Mouse (Mus musculus): ENCODE data around the gene Gm10100. TPM values are rescaled to one million over a fixed set of nuclear protein-coding genes. Genes with fewer than 3 reads are reported as not detected.

The Gm10100 gene
- not detected in 2 replicates for polyA plus RNA-seq (2021; fragmentation: Nextera tagmentation)
- long read RNA-seq, experiment 1 = 0 reads
- long read RNA-seq, experiment 2 = 0 reads

DNA sequence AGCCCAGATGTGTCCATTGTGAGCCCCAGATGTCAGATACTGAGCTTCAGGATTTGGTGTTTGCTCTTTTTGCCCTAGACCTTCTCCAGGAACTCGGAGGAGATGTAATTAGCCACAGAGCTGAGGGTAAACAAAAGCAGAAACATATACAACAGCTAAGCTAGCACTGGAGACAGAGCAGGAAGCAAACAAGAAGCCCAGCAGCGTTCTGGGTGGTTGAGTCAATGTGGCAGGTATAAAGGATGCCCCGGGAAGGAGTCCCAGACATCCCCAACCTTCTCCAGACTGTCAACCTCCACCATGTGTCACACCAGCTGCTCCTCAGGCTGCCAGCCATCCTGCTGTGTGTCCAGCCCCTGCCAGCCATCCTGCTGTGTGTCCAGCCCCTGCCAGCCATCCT lies at the start of gene Gm10100:
Gene Gm10100, plus strand, starts transcription at position 301 of the 400 bp plus-strand sequence.

GRCm38 (mm10) chr10:77685895-77686664 lies 40.2 kb upstream of the Gm10100 start, which contains the start of gene Tspear:
Tspear (plus strand) TSS chr10:77686569.

GRCm38 (mm10) chr10:77690356-77690807 lies 35.9 kb upstream of the Gm10100 start, which contains the start of gene Gm19402:
Gm19402 (minus strand) TSS chr10:77690757.

GRCm38 (mm10) chr10:77697133-77697532 lies 29.2 kb upstream of the Gm10100 start, which contains the start of gene Gm9508:
Gm9508 (minus strand) TSS chr10:77697233.

DNA sequence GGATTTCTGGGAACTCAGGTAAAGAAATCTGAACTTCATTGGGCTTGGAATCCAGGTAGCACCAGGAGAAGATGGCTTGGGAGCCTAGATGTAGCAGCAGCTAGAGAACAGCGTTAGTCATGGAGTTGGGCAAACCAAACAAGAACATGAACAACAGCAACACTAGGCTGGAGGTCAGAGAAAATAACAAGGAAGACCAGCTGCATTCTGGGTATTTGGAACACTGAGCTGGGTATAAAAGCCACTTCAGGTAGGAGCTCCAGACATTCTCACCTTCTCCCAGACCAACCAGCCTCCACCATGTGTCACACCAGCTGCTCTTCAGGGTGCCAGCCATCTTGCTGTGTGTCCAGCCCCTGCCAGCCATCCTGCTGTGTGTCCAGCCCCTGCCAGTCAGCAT lies 20.0 kb upstream of the Gm10100 start, which contains the start of gene Gm10272:
Gene Gm10272, plus strand, starts transcription at position 301 of the 400 bp plus-strand sequence.

GRCm38 (mm10) chr10:77711157-77711556 lies 15.1 kb upstream of the Gm10100 start, which contains the start of gene Gm10024:
Gm10024 (plus strand) TSS chr10:77711457.

DNA sequence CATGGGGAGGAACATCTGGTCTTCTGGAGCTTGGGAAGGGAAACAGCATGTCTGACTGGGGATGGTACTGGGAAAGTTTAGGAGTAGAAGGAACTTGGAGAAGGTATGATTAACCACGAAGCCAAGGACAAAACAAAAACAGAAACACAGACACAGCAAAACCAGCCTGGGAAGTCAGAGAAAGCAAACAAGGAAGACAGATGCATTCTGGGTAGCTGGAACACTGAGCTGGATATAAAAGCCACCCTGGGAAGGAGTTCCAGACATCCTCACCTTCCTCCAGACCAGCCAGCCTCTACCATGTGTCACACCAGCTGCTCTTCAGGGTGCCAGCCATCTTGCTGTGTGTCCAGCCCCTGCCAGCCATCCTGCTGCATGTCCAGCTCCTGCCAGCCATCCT lies 10.8 kb upstream of the Gm10100 start, which contains the start of gene Gm10142:
Gene Gm10142, plus strand, starts transcription at position 301 of the 400 bp plus-strand sequence.

GRCm38 (mm10) chr10:77720299-77720698 lies 6.0 kb upstream of the Gm10100 start, which contains the start of gene Krtap12-1:
Krtap12-1 (plus strand) TSS chr10:77720599.

GRCm38 (mm10) chr10:77741924-77742688 lies 15.8 kb downstream of the Gm10100 start, which contains the start of gene Gm18596:
Gm18596 (minus strand) TSS chr10:77742638.

DNA sequence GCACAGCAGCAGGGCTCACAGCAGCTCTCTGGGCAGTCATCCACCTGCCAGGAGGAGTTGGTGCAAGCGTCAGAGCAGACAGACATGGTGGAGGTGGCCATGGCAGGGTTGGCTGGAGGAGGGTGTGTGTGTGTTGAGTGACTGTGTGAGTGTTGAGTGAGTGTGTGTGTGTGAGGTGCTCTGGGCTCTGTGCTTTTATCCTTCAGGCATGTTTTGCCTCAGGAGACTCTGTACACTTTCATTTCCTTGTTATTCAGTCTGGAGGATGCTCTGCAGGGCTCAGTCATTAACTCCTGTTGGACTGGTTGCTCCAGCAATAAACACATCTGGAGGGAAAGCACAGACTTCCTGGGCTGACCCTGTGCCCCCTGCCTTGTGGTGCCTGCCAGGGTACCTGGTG lies 25.0 kb downstream of the Gm10100 start, which contains the start of gene Gm9736:
Gene Gm9736, minus strand, starts transcription at position 101 of the 400 bp plus-strand sequence.

DNA sequence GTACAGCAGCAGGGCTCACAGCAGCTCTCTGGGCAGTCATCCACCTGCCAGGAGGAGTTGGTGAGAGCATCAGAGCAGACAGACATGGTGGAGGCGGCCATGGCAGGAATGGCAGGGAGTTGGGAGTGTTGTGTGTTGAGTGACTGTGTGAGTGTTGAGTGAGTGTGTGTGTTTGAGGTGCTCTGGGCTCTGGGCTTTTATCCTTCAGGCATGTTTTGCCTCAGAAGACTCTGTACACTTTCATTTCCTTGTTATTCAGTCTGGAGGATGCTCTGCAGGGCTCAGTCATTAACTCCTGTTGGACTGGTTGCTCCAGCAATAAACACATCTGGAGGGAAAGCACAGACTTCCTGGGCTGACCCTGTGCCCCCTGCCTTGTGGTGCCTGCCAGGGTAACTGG lies 33.3 kb downstream of the Gm10100 start, which contains the start of gene Gm3233:
Gene Gm3233, minus strand, starts transcription at position 101 of the 400 bp plus-strand sequence.

GRCm38 (mm10) chr10:77771225-77771624 lies 44.9 kb downstream of the Gm10100 start, which contains the start of gene Gm3238:
Gm3238 (minus strand) TSS chr10:77771325.

Other genes with a start within 250 kb of the Gm10100 start
- gene Fam207a, start 210.7 kb upstream of the Gm10100 start, polyA plus RNA-seq (2021; fragmentation: Nextera tagmentation) = 25.3 and 29.2 TPM in 2 replicates
- gene Itgb2, start 196.2 kb upstream of the Gm10100 start, polyA plus RNA-seq (2021; fragmentation: Nextera tagmentation) = 4.6 and 4.9 TPM in 2 replicates
- gene Pttg1ip, start 144.8 kb upstream of the Gm10100 start, polyA plus RNA-seq (2021; fragmentation: Nextera tagmentation) = 56.3 and 68.9 TPM in 2 replicates
- gene Sumo3, start 120.4 kb upstream of the Gm10100 start, polyA plus RNA-seq (2021; fragmentation: Nextera tagmentation) = 157 and 188 TPM in 2 replicates
- 1.9 and 10.3 TPM in 2 replicates for gene Gm49325, start 120.3 kb upstream of the Gm10100 start, polyA plus RNA-seq (2021; fragmentation: Nextera tagmentation)
- 50.9 and 59.2 TPM in 2 replicates for gene Ube2g2, start 104.2 kb upstream of the Gm10100 start, polyA plus RNA-seq (2021; fragmentation: Nextera tagmentation)
- 0.20 TPM in 2 replicates for gene Tspear, start 39.9 kb upstream of the Gm10100 start, polyA plus RNA-seq (2021; fragmentation: Nextera tagmentation)
- not detected in 2 replicates for gene Gm19402, start 35.7 kb upstream of the Gm10100 start, polyA plus RNA-seq (2021; fragmentation: Nextera tagmentation)
- not detected in 2 replicates for gene Gm9508, start 29.3 kb upstream of the Gm10100 start, polyA plus RNA-seq (2021; fragmentation: Nextera tagmentation)
- gene Gm10272, start 19.9 kb upstream of the Gm10100 start, polyA plus RNA-seq (2021; fragmentation: Nextera tagmentation) = not detected in 2 replicates
- not detected in 2 replicates for gene Gm10024, start 15.0 kb upstream of the Gm10100 start, polyA plus RNA-seq (2021; fragmentation: Nextera tagmentation)
- gene Gm10142, start 10.7 kb upstream of the Gm10100 start, polyA plus RNA-seq (2021; fragmentation: Nextera tagmentation) = not detected in 2 replicates
- gene Krtap12-1, start 5.9 kb upstream of the Gm10100 start, polyA plus RNA-seq (2021; fragmentation: Nextera tagmentation) = not detected in 2 replicates
- not detected in 2 replicates for gene Gm18596, start 16.2 kb downstream of the Gm10100 start, polyA plus RNA-seq (2021; fragmentation: Nextera tagmentation)
- gene Gm9736, start 24.9 kb downstream of the Gm10100 start, polyA plus RNA-seq (2021; fragmentation: Nextera tagmentation) = not detected in 2 replicates
- gene Gm3233, start 33.2 kb downstream of the Gm10100 start, polyA plus RNA-seq (2021; fragmentation: Nextera tagmentation) = not detected in 2 replicates
- gene Gm3238, start 44.8 kb downstream of the Gm10100 start, polyA plus RNA-seq (2021; fragmentation: Nextera tagmentation) = not detected in 2 replicates
- not detected in 2 replicates for gene Gm7138, start 50.5 kb downstream of the Gm10100 start, polyA plus RNA-seq (2021; fragmentation: Nextera tagmentation)
- not detected in 2 replicates for gene Gm3250, start 56.1 kb downstream of the Gm10100 start, polyA plus RNA-seq (2021; fragmentation: Nextera tagmentation)
- gene Gm7137, start 61.7 kb downstream of the Gm10100 start, polyA plus RNA-seq (2021; fragmentation: Nextera tagmentation) = not detected in 2 replicates
- not detected in 2 replicates for gene Gm9639, start 68.6 kb downstream of the Gm10100 start, polyA plus RNA-seq (2021; fragmentation: Nextera tagmentation)
- not detected in 2 replicates for gene Gm19668, start 72.6 kb downstream of the Gm10100 start, polyA plus RNA-seq (2021; fragmentation: Nextera tagmentation)
- gene Gm9507, start 85.4 kb downstream of the Gm10100 start, polyA plus RNA-seq (2021; fragmentation: Nextera tagmentation) = not detected in 2 replicates
- gene Gm2696, start 88.2 kb downstream of the Gm10100 start, polyA plus RNA-seq (2021; fragmentation: Nextera tagmentation) = not detected in 2 replicates
- gene Krtap10-4, start 100.6 kb downstream of the Gm10100 start, polyA plus RNA-seq (2021; fragmentation: Nextera tagmentation) = not detected in 2 replicates
- not detected in 2 replicates for gene Krtap10-10, start 109.5 kb downstream of the Gm10100 start, polyA plus RNA-seq (2021; fragmentation: Nextera tagmentation)
- not detected in 2 replicates for gene Gm36176, start 120.3 kb downstream of the Gm10100 start, polyA plus RNA-seq (2021; fragmentation: Nextera tagmentation)
- gene Gm10318, start 126.4 kb downstream of the Gm10100 start, polyA plus RNA-seq (2021; fragmentation: Nextera tagmentation) = not detected in 2 replicates
- gene Gm3285, start 135.5 kb downstream of the Gm10100 start, polyA plus RNA-seq (2021; fragmentation: Nextera tagmentation) = not detected in 2 replicates
- gene Lrrc3, start 176.1 kb downstream of the Gm10100 start, polyA plus RNA-seq (2021; fragmentation: Nextera tagmentation) = 4.8 TPM in 2 replicates
- gene Trpm2, start 244.1 kb downstream of the Gm10100 start, polyA plus RNA-seq (2021; fragmentation: Nextera tagmentation) = 3.8 and 4.0 TPM in 2 replicates